Mouse (Mus musculus): ENCODE results near the gene Ptges3l.
"Not testable (repeated sequence)": the region's sequence is repeated elsewhere in the genome, so short reads cannot be mapped to it uniquely, and the experiment has no call there.

Ptges3l gene

GRCm38 (mm10) chr11:101457631-101458030, 32.5 kb upstream of the Ptges3l start:
- DNase-seq (ENCODE audit: low read depth, low spot score) = no peak

- DNase-seq (ENCODE audit: low read depth, low spot score) = no peak
Observed at GRCm38 (mm10) chr11:101455627-101456026, 30.5 kb upstream of the Ptges3l start.

GRCm38 (mm10) chr11:101454702-101455101, 29.6 kb upstream of the Ptges3l start:
- no peak for DNase-seq (ENCODE audit: low read depth, low spot score)

- DNase-seq (ENCODE audit: low read depth, low spot score) = no peak
Observed at GRCm38 (mm10) chr11:101452093-101452774, 27.1 kb upstream of the Ptges3l start.

GRCm38 (mm10) chr11:101451536-101451935, 26.4 kb upstream of the Ptges3l start:
- DNase-seq (ENCODE audit: low read depth, low spot score) = no peak

- peak; percentile 56 for DNase-seq (ENCODE audit: low read depth, low spot score)
Observed at GRCm38 (mm10) chr11:101450394-101450793, 25.3 kb upstream of the Ptges3l start.

- DNase-seq (ENCODE audit: low read depth, low spot score) = not testable (repeated sequence)
Observed at GRCm38 (mm10) chr11:101449596-101449995, 24.5 kb upstream of the Ptges3l start.

GRCm38 (mm10) chr11:101448899-101449298, 23.8 kb upstream of the Ptges3l start:
- DNase-seq (ENCODE audit: low read depth, low spot score) = no peak

GRCm38 (mm10) chr11:101448274-101448746, 23.2 kb upstream of the Ptges3l start, which contains the start of gene Ifi35:
Gene Ifi35, plus strand, starts transcription at chr11:101448407.
- peak; percentile 86 for DNase-seq (ENCODE audit: low read depth, low spot score)

- DNase-seq (ENCODE audit: low read depth, low spot score) = no peak
Observed at GRCm38 (mm10) chr11:101447786-101448185, 22.7 kb upstream of the Ptges3l start.

GRCm38 (mm10) chr11:101446860-101447259, 21.7 kb upstream of the Ptges3l start:
- DNase-seq (ENCODE audit: low read depth, low spot score) = not testable (repeated sequence)

GRCm38 (mm10) chr11:101446319-101446718, 21.2 kb upstream of the Ptges3l start:
- DNase-seq (ENCODE audit: low read depth, low spot score) = peak; percentile 66

GRCm38 (mm10) chr11:101442760-101443159, 17.6 kb upstream of the Ptges3l start:
- DNase-seq (ENCODE audit: low read depth, low spot score) = no peak

GRCm38 (mm10) chr11:101442127-101442693, 17.1 kb upstream of the Ptges3l start, which contains the start of gene Rpl27:
Gene Rpl27, plus strand, starts transcription at chr11:101442298.
- DNase-seq (ENCODE audit: low read depth, low spot score) = peak; percentile 100

- DNase-seq (ENCODE audit: low read depth, low spot score) = not testable (repeated sequence)
Observed at GRCm38 (mm10) chr11:101441450-101442126, 16.5 kb upstream of the Ptges3l start.

- DNase-seq (ENCODE audit: low read depth, low spot score) = not testable (repeated sequence)
Observed at GRCm38 (mm10) chr11:101438006-101438405, 12.9 kb upstream of the Ptges3l start.

GRCm38 (mm10) chr11:101436916-101437315, 11.8 kb upstream of the Ptges3l start:
- DNase-seq (ENCODE audit: low read depth, low spot score) = peak; percentile 82

- DNase-seq (ENCODE audit: low read depth, low spot score) = peak; percentile 63
Observed at GRCm38 (mm10) chr11:101435831-101436230, 10.7 kb upstream of the Ptges3l start.

- no peak for DNase-seq (ENCODE audit: low read depth, low spot score)
Observed at GRCm38 (mm10) chr11:101433396-101433795, 8.3 kb upstream of the Ptges3l start.

- DNase-seq (ENCODE audit: low read depth, low spot score) = no peak
Observed at GRCm38 (mm10) chr11:101431327-101431726, 6.2 kb upstream of the Ptges3l start.

- DNase-seq (ENCODE audit: low read depth, low spot score) = no peak
Observed at GRCm38 (mm10) chr11:101426165-101426564, 1.0 kb upstream of the Ptges3l start.

- peak; percentile 59 for DNase-seq (ENCODE audit: low read depth, low spot score)
Observed at GRCm38 (mm10) chr11:101424105-101424851, 855 bp downstream of the Ptges3l start, which contains the start of gene Gm27029. Gene Gm27029, minus strand, starts transcription at chr11:101424796.

Measured in ZHBTc4 (cell line).